Mouse (Mus musculus) layer of hippocampus, adult 8-10 months (tissue): ENCODE measurements at regions not wholly inside any gene's neighbourhood (a gene's known extent, or its start where the extent isn't known, plus 50 kb on each side); places are given as distances from the start of the nearest gene placed in this dataset.
A peak's percentile ranks its signal among the peaks of the same experiment; 100 is the strongest.

Experiments
- DNase-seq, 2 experiments: peaks; one replicate each; pipeline ENCODE4 v3.0.0; 2022; ENCODE audit warnings: low spot score in 2 of 2

DNA sequence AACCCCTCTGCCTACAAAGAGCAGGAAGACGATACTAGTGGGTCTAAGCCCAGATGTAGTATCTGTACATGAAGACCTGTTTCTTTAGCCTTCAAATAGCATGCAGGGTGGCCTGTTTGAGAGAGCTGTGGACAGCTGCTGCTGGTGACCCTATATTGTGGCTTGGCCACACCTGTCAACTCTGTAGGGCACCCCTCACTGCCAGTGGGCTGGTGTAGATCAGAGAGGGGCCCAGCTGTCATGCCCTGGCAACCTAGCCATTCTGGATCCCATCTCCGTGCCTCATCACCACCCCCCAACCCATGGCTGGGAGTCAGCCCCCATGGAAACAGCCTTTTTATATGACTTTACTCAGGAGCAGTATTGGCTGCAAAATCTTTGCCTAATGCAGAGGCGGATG, 160.2 kb upstream of the Ncam1 start:
- DNase-seq: no peak

DNA sequence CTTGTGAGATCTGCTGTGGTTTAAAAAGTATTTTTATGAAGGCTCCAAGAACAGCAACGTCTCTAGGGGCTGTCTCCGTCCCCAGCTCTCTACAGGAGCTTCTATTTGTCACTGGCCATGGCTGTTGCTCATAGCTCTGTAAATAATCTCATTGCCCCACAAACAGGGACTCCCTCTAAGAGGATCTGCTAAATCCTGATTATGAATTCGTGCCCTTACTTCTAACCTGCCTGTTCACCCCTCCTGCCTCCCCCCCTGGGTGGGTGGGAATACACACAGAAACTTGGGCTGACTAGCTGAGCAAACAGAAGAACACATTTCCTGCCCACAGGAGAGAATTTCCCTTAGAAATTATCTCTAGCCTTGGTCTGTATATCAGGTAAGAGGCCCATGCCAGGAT, 155.9 kb upstream of the Ncam1 start:
- DNase-seq: no peak

DNA sequence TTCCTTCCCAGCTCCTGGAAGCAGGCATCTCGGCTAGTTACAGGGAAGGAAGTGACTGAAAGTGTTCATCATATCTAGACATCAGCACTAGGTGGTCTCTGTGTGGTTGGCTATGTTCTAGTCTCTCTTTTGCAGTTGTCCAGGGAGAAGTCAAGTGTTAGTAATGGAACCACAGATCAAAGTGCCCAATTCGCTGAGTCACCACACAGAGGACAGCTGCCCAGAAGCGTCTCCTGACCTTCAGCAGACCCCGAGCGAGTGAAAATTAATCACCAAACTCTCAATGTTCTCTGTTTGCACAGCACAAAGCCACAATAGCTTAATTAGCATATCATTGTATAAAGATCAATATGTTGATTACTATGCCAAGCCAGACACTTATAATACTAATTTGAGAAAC, 151.6 kb upstream of the Ncam1 start:
- DNase-seq: no peak

DNA sequence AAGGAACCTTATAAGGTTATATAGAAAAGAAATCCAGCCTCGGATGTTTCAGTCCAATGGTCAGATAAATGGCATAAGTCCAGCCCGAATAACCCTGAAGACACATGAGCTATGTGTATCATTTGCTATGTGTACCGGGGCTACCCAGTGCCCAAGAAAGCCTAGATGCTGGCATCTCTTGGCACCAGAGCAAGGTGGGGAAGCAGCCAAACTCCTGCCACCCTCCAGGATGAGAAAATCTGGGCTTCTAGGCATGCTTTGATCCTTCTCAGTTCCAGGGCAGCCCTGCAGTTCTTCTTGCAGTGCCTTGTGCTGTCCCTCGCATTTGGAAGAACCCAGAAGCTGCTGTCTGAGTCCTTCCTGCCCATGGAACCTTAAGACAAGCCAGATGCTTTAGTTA, 149.8 kb upstream of the Ncam1 start:
- DNase-seq: no peak

DNA sequence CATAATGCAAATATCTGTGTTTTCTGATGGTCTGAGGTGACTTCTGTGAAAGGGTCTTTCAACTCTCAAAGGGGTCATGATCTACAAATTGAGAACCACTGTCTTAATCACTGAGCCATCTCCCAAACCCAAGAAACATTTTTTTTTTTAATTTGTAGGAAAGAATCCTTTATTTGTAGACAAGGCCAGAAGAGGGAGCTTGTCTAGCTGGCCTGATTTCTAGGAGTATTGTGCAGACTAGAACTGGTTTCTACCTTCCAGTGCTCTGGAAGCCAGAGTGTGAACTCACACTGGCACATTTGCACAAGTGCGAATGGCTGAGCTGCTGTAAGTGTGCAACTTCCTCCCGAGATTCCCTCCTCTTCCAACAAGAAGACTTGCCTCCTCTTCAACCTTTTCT, 148.1 kb upstream of the Ncam1 start:
- no peak for DNase-seq

DNA sequence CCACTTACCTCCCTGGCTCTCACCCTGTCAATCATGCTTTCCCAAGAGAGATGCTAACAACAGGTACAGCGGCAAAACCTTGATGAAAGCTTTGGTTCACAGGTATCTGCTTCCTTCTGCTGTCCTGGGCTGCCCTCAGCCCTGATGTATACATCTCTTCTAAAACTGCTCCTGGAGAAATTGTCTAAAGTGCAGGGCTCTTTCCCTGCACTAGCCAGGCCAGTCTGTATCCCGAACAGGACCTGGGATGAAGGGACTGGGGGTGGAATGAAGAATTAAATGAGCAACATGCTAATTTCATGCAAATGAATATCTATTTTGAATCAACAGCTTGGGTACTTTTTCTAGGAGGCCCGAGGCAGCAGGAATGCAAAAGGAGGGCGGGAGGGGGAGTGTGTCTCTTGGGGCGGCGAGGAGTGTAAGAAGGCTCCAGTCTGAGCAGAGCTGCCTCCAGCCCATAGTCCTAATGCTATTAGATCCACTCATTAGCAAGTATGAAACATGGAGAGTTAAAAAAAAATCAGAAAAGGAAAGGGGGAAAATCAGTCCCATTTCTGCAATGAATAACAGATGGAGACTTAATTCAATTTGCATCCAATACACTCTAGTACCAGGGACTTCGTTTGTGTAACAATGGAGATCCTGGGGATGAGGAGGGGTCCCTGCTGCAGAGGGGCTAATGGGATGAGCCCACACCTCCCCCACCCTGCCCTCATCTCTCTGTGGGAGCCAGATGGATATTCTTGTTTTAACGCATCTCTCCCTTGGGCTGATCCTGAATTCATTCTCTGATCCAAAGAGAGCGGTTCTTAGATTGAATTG, 137.0 kb upstream of the Ncam1 start:
- DNase-seq: no peak

DNA sequence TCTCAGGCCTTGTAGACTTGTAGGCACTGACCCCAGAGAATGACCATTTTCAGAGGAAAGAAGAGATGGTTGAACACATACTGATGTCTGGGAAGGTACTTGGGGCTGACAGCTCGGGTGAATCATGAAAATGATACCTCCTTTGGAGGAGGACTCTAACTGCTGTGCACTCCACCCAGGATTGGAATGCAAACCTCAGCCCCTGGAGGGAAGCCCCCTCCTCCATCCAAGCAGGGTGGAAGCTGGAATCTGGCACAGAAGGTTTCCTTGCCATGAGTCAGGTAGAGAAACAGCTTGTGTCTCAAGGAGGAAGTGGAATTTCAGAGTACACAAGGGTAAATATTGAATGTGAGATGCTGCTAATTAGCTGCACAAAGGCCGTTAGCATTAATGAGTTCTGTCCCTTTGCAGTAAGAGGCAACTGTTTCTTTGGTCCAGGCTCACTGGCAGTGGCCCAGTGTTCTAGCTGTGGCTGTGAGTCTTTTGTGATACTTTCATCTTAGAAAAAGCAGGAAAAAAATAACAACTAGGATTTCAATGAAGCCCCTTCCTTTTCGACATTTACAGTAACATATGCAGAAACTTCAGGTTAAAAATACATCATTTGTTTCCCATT, 129.4 kb upstream of the Ncam1 start:
- peak; percentile 21 to 30 for DNase-seq

DNA sequence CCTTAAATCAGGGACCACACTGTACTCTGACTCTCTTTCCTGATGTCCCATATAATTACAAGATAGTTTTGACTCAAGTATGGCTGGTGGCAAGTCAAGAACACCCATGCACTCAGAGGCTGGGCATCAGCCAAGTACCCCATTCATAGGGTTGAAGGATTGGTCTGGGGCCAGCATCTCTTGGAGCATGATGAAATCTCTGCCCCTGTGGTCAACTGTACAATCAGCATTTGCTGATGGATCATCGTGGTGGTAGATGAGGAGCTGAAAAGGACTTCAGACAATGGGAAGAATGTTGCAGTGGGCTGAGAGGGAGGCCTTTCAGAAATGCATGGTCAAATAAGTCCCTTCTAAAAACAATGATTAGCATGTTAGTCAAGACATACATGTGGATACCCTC, 128.6 kb upstream of the Ncam1 start:
- no peak for DNase-seq

DNA sequence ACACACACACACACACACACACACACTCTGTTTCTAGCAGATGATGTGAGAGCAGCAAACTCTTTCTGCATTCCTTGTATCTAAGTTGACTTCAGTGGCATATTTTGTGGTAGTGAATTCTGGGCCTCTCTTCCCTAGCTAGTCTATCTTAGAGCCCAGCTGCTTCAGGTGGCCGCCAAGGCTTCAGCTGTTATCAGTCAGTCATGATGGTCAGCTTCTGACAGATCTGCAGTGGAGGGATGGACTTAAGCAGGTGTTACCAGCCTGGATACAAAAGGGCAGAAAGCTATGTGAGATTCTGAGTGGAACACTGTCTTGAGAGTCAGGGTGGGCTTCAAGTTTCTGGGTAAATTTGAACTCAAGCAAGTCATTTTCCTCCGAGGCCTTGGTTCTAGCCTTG, 127.1 kb upstream of the Ncam1 start:
- DNase-seq: no peak

DNA sequence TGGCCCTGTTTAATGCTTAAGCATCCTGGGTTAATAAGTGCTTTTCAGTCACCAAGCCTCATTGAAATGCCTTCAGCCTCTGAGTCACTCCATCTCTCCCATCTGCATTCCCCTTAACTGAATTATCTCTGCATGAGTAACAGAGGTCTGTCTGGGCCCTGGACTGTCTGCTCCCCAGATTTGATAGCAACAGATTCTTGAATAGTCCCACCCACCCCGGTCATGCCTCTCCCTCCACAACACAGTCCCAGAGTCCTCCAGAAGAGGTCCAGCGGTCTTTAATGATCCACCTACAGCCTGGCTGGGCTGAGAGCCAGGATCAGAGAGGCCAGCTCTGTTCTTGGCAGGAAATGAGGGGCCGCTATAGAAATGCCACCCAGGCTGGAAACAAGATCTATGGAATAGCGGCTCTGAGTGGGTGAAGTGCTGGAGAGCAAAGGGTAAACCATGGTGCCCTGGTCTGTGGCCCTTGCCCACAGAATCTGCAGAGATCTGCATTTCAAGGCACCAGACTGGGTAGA, 125.3 kb upstream of the Ncam1 start:
- no peak for DNase-seq

DNA sequence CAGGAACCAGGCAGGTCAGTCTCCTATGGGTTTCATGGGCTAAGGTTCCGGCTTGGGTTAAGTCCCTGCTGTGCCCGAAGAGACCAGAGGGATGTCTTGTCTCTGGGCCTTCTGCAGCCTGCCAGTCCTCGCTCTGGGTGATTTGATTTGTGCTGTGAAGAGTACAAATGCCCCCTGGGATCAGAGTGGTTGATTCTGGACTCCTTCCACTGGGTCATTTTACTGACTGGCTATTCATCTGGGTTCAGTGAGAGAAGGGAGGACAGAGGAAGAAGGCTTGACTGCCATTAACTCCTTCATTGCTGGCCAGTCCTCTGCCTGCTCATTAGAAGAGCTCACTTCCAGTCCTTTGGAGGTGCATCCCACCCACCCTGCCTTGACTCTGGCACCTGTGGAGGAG, 124.0 kb upstream of the Ncam1 start:
- no peak for DNase-seq

DNA sequence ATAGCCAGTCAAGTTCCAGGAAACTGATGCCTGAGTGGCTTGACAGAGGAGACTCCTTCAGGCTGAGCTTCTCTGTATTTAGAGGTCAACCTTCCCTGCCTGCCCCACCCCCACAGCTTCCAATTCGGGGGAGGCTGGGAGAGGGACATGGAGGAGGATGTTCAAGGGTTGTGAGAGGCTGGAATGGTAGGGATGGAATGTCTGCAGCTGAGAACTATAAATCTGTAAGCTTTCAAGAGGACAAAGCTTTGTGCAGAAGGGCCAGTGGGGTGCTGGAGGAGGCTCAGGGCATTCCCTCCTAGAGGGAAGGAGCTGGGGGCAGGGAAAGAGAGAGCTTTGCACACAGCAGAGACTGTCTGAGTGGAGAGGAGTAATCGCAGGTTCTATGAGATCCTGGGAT, 123.4 kb upstream of the Ncam1 start:
- no peak for DNase-seq

DNA sequence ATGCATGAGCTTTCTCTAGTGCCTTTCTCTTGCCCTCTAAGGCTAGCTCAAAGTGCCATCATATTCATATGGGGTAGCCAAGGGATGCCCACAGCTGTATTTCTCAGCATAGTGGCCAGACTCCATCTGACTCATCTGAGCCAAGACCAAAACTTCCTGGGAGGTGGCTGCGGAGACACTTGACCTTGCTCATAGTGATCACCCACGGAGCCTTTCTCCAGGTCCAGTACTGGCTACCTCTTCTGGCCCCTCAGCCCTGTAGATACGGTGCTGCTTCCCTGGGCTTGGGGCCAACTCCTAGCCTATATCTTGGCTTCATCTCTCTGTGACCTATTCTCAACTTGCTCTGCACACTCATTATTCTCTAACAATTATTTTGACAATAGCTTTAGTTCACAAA, 122.6 kb upstream of the Ncam1 start:
- no peak for DNase-seq

DNA sequence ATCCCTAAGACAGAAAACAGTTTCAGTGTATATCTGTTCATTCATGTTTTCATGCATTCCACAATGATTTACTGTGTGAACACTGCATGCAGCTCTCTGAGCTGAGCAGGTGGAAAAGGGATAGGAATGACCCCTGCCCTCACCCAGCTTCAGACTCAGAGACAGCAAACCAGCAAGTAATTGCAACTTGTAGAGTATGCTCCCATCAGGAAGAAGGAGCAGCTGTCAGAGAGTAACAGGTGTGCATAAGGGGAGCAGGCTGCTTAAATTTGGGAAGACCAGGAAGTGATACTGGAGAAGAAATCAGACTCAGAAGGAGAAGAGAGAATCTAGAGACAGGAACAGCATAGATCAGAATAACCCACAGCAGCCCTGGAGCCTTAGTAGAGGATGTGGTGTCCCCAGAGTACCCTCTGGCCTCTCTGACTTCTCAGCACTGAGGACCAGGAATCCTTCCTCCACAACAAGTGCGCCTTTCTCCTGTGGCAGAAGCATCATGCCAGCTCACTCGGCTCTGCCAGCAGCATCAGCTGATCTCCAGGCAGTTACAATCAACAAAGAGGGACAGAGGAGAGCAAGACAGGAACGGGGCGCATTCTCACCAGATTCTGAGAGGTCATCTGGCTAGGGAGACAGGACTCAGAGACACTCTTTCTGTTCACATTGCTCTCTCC, 116.5 kb upstream of the Ncam1 start:
- DNase-seq: peak; percentile 59 to 77

DNA sequence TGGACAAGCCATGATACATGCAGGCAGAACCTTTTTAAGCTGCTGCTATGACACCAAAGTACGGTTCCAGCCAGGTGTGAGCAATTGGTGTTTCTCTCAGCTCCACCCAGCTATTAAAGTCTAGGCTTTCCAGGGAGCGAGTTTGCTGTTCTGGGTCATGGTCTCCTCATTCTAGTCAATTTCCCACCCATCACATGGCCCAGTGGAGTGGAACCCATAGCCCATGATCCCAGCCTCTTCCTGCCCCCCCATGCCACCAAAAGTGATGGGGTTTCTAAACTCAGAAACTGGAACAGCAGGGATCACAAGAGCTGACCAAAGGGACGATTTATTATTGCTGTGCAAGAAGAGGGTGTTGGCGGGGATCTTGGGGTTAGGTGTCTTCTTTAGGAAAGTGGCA, 115.0 kb upstream of the Ncam1 start:
- DNase-seq: no peak

DNA sequence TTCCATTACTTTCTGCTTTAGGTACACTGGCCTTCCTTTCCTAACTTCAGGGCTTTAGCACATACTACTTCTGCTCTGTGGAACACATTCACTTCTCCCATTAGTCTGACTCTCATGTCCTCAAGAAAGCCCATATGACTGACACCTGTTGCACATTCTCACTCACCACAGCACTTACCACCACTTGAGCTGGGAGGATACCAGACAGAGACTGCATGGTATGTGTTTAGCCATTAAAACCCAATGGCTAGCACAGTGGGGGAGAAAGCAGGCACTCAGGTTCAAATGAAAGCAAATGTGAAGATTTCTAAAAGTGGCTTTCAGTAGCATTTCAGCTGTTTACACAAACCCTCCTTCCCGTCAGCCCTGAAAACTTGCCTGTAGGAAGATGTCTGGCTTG, 113.6 kb upstream of the Ncam1 start:
- no peak for DNase-seq

DNA sequence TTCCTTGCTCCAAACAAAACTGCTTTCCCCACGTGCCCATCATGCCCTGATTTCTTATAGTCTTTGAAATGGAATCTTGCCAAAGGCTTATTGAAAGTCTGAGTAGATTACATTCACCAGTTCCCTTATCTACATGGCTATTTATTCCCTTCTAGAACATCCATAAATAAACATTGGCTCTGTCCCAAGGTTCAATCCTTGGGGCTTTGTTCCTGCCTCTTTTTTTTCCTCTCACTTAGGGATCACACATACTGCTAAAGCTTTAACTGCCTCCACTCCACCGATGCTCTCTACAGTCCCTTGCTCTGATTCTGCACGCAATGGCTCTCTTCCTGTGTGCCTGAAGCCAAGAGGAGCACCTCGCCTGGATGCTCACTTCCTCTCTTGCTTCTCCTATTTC, 107.6 kb upstream of the Ncam1 start:
- DNase-seq: no peak

DNA sequence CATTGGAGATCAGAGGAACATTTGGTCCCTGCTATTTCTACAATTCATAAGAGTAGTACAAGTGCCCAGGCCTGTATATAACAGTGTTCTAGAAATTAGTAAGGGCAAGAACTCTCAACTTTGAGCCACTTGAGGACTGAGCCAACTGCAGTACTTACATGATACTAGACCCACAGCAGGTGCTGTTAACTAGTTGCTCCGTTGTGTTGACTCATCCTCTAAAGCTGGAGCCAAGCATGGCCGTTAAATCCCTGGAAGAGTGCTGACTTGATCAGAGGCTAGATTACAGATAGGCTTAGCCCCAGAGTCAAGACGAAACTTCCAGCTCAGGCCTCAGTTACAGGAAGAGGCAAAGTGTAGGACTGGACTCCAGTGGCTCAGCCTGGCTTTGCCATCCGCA, 107.0 kb upstream of the Ncam1 start:
- no peak for DNase-seq

DNA sequence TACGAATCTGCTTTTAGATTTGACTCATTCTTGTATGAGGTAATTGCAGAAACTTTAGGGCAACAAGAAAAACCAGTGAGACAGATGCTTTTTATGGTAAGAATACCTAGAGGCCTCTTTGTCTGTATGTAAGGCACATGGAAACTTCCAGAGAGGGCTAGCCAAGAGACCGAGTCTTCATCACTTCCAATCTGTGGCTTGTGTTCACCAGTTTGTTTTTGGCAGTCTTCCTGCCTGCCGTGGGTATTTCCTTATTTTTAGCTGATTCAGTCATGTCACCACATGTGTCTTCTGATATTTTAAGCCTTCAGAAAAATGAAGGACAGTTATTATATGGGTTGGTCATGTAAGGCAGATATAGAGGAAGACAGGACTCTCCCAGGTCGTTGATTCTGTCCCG, 100.2 kb upstream of the Ncam1 start:
- DNase-seq: peak; percentile 23 to 48

DNA sequence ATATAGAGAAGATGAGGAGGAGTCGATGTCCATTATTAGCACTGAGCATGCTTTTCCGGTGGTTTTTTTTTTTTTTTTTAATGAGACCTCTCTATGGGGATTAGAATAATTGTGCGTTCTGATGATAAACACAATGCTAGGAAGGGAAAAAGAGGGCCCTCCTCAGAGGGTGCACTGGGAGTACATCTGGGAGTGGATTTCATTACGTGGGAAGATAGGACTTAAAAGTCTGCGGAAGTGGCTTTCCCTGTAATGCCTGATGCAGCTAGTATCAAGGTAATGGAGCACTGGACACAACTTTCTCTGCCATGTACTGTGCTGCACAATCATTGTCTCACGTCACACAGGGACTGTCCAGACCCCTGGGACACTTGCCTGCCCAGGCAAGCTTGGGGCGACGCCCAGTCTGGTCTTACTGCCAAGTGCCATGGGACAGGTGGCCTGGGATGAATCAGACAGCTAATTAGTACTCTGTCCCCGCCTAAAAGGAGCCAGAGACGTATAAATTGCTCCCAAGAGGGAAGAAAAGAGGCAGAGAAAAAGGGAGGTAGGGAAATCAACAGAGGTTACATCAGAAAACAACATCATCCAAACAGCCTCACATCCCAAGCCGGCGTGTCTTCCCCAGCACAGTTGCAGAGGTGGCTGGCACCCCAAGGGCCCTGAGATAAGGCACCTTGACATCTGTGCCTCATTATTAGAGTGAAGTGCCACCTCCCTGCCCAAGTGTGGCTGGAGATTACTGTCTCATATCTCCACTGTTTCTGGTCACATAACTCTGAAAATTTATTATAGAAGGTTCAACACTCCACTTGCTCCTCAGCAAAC, 86.0 kb upstream of the Ncam1 start:
- peak in 1 of 2 experiments; percentile 18 for DNase-seq

DNA sequence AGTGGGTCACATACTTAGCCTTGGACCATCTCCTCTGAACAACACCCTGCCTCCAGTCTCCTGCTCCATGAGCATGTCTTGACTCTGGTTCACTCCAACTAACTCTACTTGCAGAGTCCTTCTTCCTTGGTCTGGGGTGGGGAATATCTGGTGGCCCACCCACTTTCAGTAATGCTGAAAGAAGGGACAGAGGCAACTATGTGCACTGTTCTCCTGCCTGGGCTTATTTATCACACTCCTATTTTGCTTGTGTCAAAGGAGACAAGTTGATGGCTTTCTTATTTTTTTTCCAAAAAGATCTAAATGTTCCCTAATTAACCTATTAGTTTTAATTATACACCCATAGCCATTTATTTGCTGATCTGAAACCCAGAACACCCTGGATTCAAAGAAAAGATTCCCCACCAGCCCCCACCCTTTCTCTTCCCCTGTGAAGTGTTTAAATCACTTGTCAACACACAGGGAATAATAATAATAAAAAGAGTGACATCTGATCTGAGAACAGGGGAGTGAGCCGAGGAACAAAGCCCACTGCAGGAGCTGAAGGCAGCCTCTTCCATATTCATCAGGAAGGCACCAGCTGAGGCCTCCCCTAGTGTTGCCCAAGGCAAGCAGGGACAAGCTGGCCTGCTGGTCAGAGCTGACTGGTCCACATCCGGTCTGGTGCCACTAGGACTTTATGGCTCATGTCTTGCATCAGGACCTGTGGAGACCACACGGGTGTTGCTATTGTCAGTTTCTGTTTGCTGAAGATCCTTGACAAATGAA, 80.8 kb upstream of the Ncam1 start:
- no peak for DNase-seq
